Mouse (Mus musculus) ZHBTc4 (cell line): ENCODE measurements around the gene Prdm12.
"Not testable (repeated sequence)": the region's sequence is repeated elsewhere in the genome, so short reads cannot be mapped to it uniquely, and the experiment has no call there.

ENCODE experiments used
- DNase-seq: peaks from one replicate; pipeline ENCODE4 v3.0.0-alpha.2; 2011; ENCODE audit warnings: low read depth, low spot score

The Prdm12 gene

DNA sequence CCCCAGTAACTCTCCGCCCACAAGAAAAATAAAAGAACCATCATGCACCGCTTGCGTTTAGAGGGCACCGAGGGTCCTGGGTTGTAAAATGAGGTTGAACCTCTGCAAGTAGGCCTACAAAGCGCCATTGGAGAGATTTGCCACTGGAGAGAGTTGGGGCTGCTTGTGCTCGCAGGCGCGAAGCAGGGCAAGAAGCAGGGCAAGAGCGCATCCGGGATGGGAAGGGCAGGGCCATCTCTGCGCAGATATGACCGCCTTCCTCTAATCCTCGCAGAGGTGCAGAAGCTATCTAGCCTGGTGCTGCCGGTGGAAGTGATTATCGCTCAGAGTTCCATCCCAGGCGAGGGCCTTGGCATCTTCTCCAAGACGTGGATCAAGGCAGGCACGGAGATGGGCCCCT, 2.1 kb downstream of the Prdm12 start:
- DNase-seq: peak; percentile 20

DNA sequence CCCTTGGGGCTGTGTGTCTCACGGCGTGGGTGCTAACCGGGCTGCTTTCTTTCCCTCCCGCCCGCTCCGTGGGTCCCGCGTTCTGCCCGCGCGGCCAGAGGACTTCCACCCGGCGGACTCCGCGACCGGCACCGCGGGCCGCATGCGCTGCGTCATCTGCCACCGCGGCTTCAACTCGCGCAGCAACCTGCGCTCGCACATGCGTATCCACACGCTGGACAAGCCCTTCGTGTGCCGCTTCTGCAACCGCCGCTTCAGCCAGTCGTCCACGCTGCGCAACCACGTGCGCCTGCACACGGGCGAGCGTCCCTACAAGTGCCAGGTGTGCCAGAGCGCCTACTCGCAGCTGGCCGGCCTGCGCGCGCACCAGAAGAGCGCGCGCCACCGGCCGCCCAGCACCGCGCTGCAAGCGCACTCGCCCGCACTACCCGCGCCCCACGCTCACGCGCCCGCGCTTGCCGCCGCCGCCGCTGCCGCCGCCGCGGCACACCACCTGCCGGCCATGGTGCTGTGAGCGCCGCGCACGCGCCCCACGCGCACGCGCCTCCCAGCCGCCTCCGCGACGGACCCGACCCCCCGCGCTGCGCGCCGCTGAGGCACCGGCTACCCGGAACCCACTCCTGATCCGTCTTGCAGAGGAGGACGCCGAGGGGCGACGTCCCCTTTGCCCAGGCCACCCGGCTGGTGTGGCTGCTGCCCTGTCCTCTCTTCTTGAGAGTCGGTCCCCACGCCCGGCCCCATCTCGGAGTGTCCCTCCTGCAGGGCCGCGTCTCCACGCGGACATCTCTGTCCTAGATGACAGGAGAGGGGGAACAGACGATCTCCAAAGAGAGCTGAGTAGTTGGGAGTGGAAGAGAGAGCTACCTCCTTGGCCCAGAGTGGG, 14.4 kb downstream of the Prdm12 start:
- DNase-seq: peak; percentile 72

DNA sequence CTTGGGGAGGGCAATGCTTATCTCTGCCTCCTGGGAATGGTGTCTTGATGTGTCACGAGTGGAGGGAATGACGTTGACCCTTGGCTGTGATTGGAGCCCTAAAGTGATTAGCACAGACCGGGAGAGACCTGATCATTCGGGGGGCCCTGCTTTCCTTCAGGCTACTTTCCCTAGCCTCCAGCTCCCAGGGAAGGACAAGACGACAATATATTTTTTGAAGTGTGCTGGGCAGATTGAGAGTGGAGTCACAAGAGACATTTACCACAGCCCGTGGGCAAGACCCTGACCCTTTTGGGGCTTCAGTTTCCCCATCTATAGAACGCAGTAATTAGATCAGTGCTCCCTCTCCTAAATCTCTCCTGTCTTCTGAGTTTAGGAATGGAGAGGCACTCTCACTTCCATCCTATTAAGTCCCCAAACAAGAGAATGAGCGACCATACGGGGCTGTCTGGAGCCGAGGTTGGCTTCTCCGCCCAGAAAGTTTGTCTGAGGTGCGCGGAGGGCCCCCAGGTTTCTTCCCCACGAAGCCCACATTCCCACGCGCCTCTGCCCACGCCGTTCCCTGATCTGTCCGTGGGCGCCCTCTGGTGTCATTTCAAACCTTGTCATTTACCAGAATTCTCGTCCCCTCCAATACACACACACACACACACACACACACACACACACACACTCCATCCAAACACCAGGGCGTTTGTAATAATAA, 15.2 kb downstream of the Prdm12 start:
- peak; percentile 53 for DNase-seq

DNA sequence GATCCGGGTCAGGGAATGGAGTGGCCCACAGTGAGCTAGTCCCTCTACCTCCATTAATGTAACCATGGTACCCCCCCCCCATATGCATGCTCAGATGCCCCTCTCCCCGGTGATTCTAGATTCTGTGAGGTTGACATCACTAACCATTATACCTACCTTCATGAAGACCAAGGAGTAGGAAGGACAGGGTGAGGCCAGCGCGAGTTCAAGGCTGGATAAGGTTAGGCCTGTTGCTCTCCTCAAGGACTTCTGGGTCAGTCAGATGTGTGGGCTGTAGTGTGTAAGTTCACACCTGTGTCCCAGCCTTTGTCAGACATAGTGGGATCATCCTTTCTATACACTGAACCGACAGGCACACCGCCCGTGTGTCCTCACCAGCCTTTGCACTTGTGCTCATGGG, 16.5 kb downstream of the Prdm12 start:
- DNase-seq: no peak

DNA sequence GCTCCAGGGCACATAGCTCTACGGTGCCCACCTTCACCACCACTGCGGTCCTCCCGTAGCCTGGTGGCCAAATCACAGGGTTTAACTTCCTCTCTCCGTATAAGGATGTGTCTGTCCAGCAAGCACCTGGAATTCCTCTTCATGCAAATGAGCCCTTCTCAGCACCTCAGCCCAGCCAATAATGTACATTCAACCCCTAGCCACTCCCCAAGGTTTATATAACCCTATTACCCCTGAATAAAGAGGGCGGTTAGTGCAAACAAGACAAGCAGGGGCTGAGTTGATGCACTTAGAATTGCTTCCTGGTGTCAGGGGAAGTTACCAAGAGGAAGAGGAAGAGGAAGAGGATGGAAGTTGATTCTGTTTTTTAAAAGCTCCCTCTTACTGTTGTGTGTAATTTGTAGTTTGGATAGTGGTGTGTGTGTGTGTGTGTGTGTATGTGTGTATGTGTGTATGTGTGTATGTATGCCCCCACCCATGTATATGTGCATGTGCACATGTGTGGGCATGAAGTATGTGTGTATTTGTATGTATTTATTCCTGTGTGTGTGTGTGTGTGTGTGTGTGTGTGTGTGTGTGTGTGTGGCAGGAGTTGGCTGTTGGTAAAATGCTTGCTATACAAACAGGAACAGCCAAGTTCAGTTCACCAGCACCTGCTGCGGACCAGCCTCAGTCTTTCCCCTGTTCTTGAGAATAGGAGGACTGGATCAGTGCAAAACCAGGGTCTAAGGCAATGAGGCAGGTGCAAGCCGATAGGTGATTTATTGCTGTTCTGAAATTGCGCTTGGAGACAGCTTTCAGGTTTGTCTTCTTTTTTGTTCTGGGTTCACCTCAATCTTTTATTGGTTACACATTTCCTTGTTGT, 23.3 kb downstream of the Prdm12 start:
- DNase-seq: no peak

DNA sequence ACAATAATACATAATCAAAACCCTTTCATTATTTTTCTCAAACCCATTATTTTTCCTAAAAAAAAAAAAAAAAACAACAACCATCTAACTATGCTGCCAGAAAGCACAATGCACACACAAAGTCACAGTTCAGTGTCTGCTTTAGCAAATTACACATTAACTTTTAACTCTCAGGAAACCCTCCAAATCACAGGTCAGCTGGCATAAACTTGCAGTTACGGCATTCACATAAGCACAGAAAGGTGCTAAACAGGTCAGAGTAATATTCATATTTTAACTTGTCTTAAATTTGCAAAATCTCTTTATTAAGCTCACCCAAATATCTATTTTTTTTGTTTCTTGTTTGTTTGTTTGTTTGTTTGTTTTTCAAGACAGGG, 24.0 kb downstream of the Prdm12 start:
- DNase-seq: no peak

DNA sequence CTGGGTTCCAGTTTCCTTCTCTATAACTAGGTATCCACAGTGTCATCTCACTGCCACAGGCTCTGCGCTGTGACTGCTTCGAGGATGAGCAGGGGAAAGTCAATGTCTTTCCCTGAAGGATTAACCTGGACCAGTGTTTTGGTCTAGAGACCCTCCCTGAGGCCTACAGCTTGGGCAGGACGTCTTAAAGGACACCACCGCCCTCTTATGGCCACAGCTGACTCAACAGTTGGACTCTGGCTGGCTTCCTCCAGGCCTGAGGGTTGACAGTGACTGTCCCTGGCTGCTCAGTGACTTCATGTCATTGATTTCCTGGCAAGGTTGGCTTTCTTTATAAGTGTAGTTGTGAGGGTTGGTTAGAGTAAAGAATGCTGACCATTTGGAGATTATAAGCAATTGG, 27.5 kb downstream of the Prdm12 start:
- peak; percentile 67 for DNase-seq

DNA sequence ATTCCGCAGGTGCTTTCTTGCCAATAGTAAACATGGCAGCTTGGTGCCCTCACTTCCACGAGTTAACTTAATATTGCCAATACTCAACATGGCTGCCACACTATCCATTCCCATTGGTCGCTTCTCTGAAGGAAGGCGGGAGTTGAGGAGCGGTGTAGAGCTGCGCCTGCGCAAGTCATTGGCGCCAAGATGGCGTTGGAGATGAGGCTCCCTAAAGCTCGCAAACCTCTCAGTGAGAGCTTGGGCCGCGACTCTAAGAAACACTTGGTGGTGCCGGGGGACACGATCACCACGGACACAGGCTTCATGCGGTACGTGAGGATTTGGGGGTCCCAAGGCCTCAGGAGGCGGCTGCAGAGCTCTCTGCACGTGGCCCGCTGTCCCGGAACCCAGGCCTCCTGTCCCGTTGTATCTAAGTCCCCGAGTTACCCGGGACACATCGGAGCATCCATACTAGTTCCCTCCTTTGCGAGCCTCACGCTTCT, 30.8 kb downstream of the Prdm12 start, which contains the start of gene Exosc2:
Exosc2 (plus strand) TSS at position 165 of the 485 bp plus-strand sequence.
- peak; percentile 98 for DNase-seq

DNA sequence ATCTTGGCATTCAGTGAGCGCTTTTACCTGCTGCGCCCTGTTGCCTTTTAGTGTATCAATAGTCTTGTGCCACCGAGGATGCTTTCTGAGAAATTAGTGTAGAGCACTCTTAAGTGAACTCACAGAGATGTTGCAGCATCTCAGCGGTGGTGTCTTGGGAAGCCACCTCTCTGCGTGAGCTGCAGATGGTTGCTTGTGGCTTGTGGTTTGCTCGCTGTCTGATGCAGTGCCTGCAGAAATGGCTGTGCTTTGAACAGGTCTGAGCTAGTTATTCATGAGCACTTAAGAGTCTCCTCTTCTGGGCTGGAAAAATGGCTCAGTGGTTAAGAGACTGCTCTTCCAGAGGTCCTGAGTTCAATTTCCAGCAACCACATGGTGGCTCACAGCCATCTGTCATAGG, 38.8 kb downstream of the Prdm12 start:
- no peak for DNase-seq

DNA sequence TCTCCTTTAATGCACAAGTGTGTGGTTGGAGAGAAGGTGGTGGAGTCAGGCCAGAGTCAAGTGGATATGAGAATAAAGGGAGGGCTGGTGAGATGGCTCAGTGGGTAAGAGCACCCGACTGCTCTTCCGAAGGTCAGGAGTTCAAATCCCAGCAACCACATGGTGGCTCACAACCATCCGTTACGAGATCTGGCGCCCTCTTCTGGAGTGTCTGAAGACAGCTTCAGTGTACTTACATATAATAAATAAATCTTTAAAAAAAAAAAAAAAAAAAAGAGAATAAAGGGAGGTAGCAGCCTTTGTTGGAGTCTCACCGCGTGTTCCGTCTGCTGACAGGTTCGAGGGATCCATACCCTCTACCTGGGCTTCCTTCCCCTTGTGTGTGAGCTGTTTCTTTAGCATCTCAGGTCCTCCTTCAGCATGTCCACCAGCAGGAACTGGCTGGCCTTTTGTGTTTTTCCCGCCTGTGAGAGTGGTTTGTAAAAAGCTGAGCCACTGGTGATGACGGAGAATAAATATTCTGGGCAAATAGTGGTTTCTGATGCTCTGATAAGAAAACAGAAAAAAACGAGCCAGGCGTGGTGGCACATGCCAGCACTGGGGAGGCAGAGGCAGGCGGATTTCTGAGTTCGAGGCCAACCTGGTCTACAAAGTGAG, 41.3 kb downstream of the Prdm12 start:
- not testable (repeated sequence) for DNase-seq

DNA sequence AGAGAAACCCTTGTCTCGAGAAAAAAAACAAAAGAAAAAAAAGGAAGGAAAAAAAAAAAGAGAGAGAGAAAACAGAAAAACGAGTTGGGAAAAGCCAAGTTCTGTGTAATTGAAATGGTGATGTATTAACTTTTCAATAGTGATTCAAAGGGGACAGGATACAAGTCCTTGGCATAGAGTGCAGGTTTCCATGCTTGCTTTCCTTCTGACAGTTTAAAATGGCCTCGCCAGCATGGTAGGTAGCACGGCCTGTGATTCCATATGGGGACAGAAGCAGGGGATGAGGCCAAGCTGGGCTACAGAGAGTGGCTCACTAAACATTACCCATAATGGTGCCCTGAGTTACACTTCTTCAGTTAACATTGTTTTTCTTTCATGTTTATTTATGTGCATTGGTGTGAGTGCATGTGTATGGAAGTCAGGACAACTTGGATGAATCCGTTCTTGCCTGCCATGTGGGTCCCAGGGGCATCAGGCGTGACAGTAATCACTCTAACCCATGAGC, 41.9 kb downstream of the Prdm12 start:
- DNase-seq: no peak

DNA sequence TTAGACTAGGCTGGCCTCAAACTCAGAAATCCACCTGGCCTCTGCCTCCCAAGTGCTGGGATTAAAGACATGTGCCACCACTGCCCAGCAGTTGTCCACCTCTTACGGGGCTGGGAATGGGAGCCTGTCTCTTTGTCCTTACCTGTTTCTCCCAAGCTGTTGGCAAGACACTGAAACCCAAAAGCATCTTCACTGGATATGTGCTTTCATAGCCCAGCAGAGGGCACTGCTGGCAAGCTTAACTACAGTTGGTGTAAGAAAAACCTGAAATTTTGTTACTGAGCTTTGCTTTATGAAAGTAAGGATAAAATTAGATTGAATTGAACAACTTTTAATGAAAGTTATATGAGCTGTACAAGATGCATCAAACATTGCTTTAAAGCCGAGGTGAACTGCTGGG, 43.8 kb downstream of the Prdm12 start:
- peak; percentile 78 for DNase-seq

DNA sequence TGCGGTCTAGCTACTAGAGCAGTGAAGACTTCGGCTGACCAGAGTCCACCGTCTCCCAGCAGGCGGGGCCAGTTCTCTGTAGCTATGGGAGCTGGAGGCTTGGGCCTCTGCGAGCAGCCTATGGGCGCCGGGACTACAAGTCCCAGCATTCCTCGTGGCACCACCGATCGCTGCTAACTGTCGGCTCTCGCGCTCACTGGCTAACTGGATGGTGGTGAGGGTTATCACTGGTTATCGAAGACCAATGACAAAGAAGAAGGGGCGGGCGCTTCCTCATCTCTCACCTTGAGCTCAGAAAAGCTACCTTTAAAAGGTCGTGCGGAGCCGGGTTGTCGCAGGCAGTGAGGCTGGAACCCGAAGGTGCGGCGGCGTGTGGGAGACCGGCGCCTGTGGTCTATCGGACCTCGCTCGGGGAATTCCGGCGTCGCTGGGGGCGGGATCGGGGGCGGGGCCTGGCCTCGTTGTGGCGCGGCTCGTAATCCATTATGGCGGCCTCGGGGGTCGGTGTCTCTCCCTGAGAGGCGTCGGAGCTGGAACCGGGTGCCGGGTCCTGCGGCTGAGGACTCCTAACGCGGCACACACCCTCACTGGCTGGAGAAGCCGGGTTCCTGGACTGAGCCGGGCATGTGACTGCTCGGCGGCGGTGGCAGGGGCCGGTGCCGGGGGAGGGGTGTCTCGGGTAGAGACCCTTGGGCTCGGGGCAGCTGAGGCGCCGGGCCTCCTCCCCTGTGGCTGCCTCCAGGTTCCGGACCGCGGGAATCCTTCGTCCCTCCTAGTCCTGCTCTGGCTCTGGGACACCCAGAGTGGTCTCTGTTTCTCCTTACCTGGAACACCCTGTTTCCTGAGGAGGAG, 48.5 kb downstream of the Prdm12 start, which contains the start of gene Abl1:
Abl1 (plus strand) TSS at position 303 of the 852 bp plus-strand sequence.
- DNase-seq: peak; percentile 98

DNA sequence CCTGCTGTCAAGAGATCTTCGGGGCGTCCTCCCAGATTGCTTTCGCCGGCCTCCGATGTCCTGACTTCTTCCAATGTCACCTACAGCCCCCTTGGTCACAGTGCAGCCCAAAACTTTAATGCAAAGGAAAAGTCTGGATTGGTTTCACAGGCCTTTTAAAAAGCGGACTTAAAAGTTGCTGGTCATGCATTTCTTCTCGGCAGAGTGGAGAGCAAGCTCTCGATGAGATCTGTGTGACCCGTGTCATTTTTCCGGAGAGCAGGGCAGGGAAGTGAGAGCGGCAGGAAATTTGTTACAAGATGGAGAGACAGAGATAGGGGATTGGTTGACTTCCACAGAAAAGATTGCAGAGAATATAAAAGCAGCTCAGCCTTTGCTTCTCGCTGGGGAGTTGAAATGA, 49.2 kb downstream of the Prdm12 start:
- no peak for DNase-seq

DNA sequence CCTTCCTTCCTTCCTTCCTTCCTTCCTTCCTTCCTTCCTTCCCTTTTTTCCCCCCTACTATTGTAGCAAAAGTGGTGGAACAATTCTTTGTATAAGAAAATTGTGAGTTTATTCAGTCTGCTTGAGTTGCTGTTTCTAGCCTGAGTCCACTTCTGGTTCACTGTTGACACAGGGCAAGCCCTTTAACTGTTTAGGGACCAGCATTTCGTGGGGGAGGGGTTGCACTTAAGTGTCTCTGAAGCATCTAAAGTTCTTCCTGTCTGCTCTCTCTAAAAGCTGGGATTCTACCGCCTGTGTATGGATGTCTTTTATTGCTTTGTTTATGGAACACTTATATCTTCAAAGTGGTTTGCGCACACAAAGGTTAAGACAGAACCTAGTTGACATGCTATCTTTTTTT, 50.2 kb downstream of the Prdm12 start:
- no peak for DNase-seq

DNA sequence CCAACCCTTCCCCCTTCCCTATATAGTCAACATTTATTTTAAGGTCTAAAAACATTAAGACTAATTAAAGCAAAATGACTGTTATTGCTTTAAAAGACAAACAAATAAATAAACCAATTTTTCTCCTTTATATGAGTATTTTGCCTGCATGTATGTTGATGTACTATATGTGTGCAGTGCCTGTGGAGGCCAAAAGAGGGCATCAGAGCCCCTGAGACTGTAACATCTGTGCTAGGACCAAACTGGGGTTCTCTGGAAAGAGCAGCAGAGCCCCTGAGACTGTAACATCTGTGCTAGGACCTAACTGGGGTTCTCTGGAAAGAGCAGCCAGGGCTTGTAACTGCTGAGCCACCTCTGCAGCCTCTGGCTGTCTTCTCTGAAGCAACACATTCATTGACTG, 58.4 kb downstream of the Prdm12 start:
- DNase-seq: no peak

DNA sequence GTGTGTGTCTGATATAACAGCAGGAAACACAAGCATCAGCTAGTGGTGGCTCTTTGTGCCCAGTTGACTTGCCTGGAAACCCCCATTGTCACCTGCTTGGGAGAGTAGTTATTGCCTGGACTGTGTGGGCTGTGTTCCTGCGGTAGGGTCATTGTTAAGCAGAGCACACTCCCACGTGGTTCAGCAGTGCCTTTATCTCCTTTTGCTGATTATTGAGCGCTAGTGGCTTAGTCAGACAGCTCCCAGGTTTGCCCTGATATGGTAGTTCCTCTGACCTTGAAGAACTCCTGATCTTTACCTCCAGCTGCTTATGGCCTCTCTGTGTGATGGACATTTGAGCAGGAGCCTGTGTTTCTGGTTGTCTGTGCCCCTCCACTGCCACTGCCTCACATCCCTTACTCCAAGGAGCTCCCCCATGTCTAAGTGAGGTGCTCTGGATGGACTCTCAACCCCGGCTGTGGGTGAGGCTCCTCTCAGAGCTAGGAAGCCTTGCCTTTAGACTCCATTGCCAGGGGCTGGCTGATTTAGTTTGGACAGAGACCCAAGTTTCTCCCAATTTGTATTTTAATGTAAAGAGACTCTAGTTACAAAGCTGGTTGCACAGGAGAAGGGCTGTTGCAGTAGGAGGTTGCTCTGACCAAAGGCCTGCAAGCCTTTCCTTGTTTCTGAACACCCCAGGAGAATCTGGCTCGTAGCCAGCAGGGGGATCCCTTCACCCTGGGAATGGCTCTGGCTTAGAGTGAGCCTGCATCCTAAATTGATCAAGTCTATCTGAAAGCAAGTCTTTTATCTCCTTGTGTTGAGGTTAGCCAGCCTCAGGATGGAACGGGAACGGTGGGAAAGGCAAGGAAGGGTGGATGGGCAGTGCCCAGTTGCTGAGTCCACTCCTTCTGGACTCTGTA, 61.0 kb downstream of the Prdm12 start:
- DNase-seq: peak; percentile 62

DNA sequence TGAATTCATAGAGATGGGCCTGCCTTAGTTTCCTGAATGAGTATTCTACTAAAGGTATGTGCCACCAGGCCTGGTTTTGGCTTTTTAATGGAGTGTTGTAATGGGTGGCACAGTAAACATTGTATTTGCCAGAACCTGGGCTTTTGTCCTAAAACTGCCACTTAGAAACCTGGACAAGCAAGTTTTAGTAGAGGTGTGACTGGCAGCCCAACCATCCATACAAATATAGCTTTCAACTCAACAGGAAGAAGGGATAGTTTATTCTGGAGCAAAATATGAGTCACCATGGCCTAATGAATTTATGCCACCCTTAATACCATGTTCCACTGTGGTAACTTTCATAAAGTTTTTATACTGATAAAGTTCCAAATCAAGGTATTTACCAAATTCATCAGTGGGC, 63.4 kb downstream of the Prdm12 start:
- no peak for DNase-seq
